ENCODE assay signal across 9 mouse cellular contexts in the genomic region with DNA sequence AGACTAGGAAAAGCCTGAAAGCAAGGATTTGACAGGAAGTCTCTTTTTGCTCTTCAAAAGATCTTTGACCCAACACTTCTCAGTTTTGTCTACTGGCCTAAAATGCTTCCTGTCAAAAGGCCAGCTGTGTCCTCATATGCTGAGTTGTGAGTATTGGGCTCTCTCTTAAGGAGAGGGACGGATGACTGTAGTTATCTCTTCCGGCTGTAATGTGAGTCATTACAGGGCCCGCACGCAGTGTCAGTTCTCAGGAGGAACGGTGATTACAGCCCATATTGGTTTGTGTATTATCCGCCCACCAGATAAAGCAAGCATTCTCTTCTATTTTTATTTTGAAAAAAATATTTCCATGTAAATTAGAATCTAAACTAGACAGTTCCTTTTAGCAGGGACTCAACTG.
DNase-seq lines count a peak whose midpoint lies in the region; ATAC-seq lines count a peak whose summit lies in the region.
"Had no signal": no experiment of that assay in that cellular context is flagged by ENCODE, and none has a peak within 500 bp of the region (broad histone marks: within the 10 kb centered on the region; RNA-seq: fewer than 3 reads in every experiment).

No protein-coding gene starts in this region.

- no peak overlapping the region for H3K9ac ChIP-seq in intestine, embryonic 16.5 days (ENCODE audit: low read depth, low read length)
- H3K9ac ChIP-seq in lung, embryonic 16.5 days (ENCODE audit: low read length), result no peak overlapping the region

- peaks cover 4% of the 10 kb centered on the region; the same call in 1 of the 2 replicates for H3K36me3 ChIP-seq in intestine, embryonic 16.5 days (ENCODE audit: control insufficient read depth, insufficient read depth, low read length)
- H3K36me3 ChIP-seq in lung, embryonic 16.5 days (ENCODE audit: control insufficient read depth, insufficient read depth, low read length), result no peaks in the 10 kb centered on the region

- H3K9me3 ChIP-seq in intestine, embryonic 16.5 days (ENCODE audit: control insufficient read depth, low read length), result no peaks in the 10 kb centered on the region
- no peaks in the 10 kb centered on the region for H3K9me3 ChIP-seq in lung, embryonic 16.5 days (ENCODE audit: control insufficient read depth, low read length)

- no peak overlapping the region for H3K4me2 ChIP-seq in intestine, embryonic 16.5 days (ENCODE audit: low read depth, low read length)
- no peak overlapping the region for H3K4me2 ChIP-seq in lung, embryonic 16.5 days (ENCODE audit: low read depth, low read length)

- 0 out of 2 replicates have a peak, but pooled peaks have one; percentile 61 for ATAC-seq in intestine, embryonic 16.5 days
- ATAC-seq in lung, embryonic 16.5 days (ENCODE audit: low read depth), result no peak; the same call in 1 of the 2 replicates
- ATAC-seq: forebrain, embryonic 16.5 days had no signal

- H3K4me1 ChIP-seq in intestine, embryonic 16.5 days (ENCODE audit: control insufficient read depth, insufficient read depth, low read length), result peaks cover 23% of the 10 kb centered on the region
- H3K4me1 ChIP-seq in lung, embryonic 16.5 days (replicated peaks; ENCODE audit: control insufficient read depth, insufficient read depth, low read length), result peaks cover 24% of the 10 kb centered on the region

- peak; percentile 40 for DNase-seq in adrenal gland, postnatal 14 days
- no peak for DNase-seq in adrenal gland, postnatal 4 days (ENCODE audit: low spot score in 2 of 2)
- DNase-seq in c-Kit-positive CD71-positive TER-119-negative erythroid progenitor cells, embryonic 14.5 days (ENCODE audit: low read depth), result peak; percentile 50
- DNase-seq in yolk sac, embryonic 10.5 days (ENCODE audit: low spot score), result no peak
- no peak for DNase-seq in right cerebral cortex, adult 18-20 months
- no peak for DNase-seq in frontal cortex, postnatal 25 days (ENCODE audit: low spot score in 2 of 2)

- H3K27ac ChIP-seq in intestine, embryonic 16.5 days (ENCODE audit: low read length), result no peak overlapping the region
- H3K27ac ChIP-seq in lung, embryonic 16.5 days (ENCODE audit: low read length), result peak overlapping the region; percentile 51

- H3K27me3 ChIP-seq in intestine, embryonic 16.5 days (replicated peaks; ENCODE audit: control insufficient read depth, insufficient read depth, low read length), result no peaks in the 10 kb centered on the region
- no peaks in the 10 kb centered on the region for H3K27me3 ChIP-seq in lung, embryonic 16.5 days (ENCODE audit: control insufficient read depth, insufficient read depth, low read depth, low read length)

- 39% methylated on average over 6 of the region's 6 CpGs for WGBS in intestine, embryonic 16.5 days
- 41% methylated on average over 6 of the region's 6 CpGs for WGBS in lung, embryonic 16.5 days

- no peak overlapping the region for H3K4me3 ChIP-seq in intestine, embryonic 16.5 days (ENCODE audit: low read length)
- H3K4me3 ChIP-seq in lung, embryonic 16.5 days (ENCODE audit: low read length), result no peak overlapping the region

Comparison
In these comparisons a context has a peak if more than half of its experiments do, and no peak if none do; other contexts are left out.
1. DNase-seq: peak in adrenal gland, postnatal 14 days (single experiment) and c-Kit-positive CD71-positive TER-119-negative erythroid progenitor cells, embryonic 14.5 days (single experiment); none in adrenal gland, postnatal 4 days (0 of 2), yolk sac, embryonic 10.5 days (single experiment), right cerebral cortex, adult 18-20 months (single experiment) and frontal cortex, postnatal 25 days (0 of 2).